Mouse (Mus musculus) hindbrain, embryonic 16.5 days (tissue): ENCODE measurements around the gene Krt7. TPM values are rescaled to one million over a fixed set of nuclear protein-coding genes. Genes with fewer than 3 reads are reported as not detected.

ENCODE experiments used
- ATAC-seq: fragments of 200-750 bp; cut with Nextera tagmentation; 2 replicates; pipeline ENCODE4 v1.8.0; 2017; ENCODE audit warnings: moderate TSS enrichment, moderate library complexity
- H3K27ac ChIP-seq: fragments of 300-500 bp; sonication (generic); 2 replicates; pipeline ENCODE4 v1.5.1; 2014; ENCODE audit warnings: low read depth, mild to moderate bottlenecking, control low read depth, low read length, moderate library complexity
- H3K27me3 ChIP-seq: fragments of 300-500 bp; sonication (generic); replicated peaks from 2 replicates; pipeline ENCODE4 v1.6.1; 2014; ENCODE audit warnings: low read length; ENCODE audit not compliant: control insufficient read depth, insufficient read depth
- H3K36me3 ChIP-seq: fragments of 300-500 bp; sonication (generic); 2 replicates; pipeline ENCODE4 v1.6.1; 2014; ENCODE audit warnings: mild to moderate bottlenecking, low read length, moderate library complexity, mixed read lengths; ENCODE audit not compliant: control insufficient read depth, insufficient read depth
- H3K4me1 ChIP-seq: fragments of 300-500 bp; sonication (generic); 2 replicates; pipeline ENCODE4 v1.6.1; 2014; ENCODE audit warnings: low read depth, low read length; ENCODE audit not compliant: control insufficient read depth, insufficient read depth
- H3K4me2 ChIP-seq: fragments of 300-500 bp; sonication (generic); 2 replicates; pipeline ENCODE4 v1.6.1; 2014; ENCODE audit warnings: mild to moderate bottlenecking, low read length, control low read depth, moderate library complexity
- H3K4me3 ChIP-seq: fragments of 300-500 bp; sonication (generic); 2 replicates; pipeline ENCODE4 v1.5.1; 2014; ENCODE audit warnings: mild to moderate bottlenecking, low read length, control low read depth, moderate library complexity
- H3K9ac ChIP-seq: fragments of 300-500 bp; sonication (generic); 2 replicates; pipeline ENCODE4 v1.6.1; 2014; ENCODE audit warnings: low read depth, mild to moderate bottlenecking, control low read depth, low read length, moderate library complexity
- H3K9me3 ChIP-seq: fragments of 300-500 bp; sonication (generic); 2 replicates; pipeline ENCODE4 v1.6.1; 2014; ENCODE audit warnings: mild to moderate bottlenecking, low read length, moderate library complexity; ENCODE audit not compliant: control insufficient read depth
- WGBS: fragments of 180-500 bp; shearing (Covaris S2); extraction: QIAGEN DNeasy Blood & Tissue Kit; methylation state at CpG from one replicate; pipeline ENCODE4 v1.1.7; 2014; 5-methylcytosine and 5-hydroxymethylcytosine counted together
- polyA plus RNA-seq: library from polyadenylated mRNA; unstranded; fragments of >200 nt; fragmentation: Nextera tagmentation; extraction: Ambion mirVana; gene quantifications from 2 replicates; pipeline ENCODE4 v1.2.1, GENCODE M21; 2015

Krt7 gene
- polyA plus RNA-seq, result 1.1 and 1.3 TPM in 2 replicates

DNA sequence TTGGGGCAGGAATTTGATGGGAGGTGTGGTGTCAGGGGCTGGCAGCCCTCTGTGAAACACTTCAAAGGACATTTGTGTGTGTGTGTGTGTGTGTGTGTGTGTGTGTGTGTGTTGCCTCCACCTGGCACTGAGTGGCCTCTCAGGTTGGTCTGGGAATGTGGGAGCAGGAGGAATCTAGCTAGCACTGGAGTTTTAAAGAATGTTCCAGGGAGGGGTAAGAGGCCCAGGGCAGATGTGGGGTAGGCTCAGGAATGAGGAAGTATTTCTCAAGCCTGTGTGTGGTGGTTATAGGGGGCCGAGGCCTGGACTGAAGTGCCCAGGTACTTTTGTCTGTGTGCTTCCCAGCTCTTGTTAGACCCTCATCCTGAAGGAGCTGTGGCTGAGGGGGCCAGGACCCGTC is at the start of gene Krt7:
Gene Krt7 (plus strand): TSS at position 269 of the 400 bp plus-strand sequence.
- Histone ChIP-seq H3K9me3 (no peaks in the 10 kb centered on the region), H3K27ac (no peak within 1 kb of the TSS), H3K9ac (no peak within 1 kb of the TSS), H3K4me3 (no peak within 1 kb of the TSS), H3K4me2 (no peak within 1 kb of the TSS), H3K4me1 (no peaks in the 10 kb centered on the region), H3K36me3 (no peaks in the 10 kb centered on the region), H3K27me3 (peaks cover 4% of the 10 kb centered on the region; the same call in 1 of the 2 replicates)
- ATAC-seq, result no peak
- WGBS, result 70% methylated on average over 2 of the region's 2 CpGs

DNA sequence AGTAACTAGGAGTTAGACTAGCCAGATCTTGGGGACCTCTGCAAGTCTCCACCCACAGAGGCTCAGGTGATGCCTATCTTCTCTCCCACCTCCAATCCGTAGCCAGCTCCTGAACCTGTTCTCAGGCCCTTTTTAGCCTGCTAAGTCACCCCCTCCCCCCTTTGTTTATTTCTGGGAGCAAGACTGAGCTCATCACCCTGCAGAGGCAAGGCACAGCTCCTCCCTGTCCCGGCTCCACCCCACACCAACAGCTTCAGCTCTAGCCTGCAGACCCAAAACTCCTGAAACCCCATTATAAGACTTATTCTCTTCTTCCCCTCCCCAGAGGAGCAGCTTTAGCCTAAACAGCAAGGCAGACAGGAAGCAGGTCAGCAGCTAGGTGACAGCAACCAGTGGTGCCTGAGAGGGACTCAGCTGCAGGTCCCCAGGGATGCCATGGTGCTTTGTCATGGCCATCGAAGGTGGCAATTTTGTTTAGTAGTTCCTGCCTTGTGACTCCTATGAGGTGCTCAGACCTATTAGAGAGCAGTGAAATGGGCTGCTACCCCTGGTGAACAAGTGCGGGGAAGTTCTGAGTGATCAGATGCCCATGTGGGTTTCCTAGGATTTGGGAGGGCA is 48.3 kb upstream of the Krt7 start:
- no peak overlapping the region for H3K9ac ChIP-seq
- no peak for ATAC-seq

DNA sequence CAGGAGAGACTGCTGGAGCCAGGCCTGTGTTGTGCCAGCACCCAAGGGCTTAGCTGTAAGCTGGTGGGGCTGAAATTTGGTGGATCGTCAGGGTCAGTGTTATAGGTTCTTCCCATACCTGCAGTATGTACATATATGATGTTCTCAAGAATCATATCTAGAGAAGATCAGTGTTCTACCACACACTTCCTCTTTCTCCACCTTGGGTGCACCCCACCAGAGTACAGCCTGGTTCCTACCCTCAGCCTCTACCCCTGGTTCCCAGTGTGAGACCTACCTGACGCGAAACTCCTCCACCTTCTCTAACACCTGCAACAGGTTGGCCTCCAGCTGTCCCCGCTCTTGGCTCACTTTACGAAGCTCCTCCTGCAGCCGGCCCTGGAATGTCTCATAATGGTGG is 46.9 kb upstream of the Krt7 start:
- WGBS, result 87% methylated on average over 6 of the region's 6 CpGs
- H3K27me3 ChIP-seq, result no peaks in the 10 kb centered on the region
- no peaks in the 10 kb centered on the region for H3K36me3 ChIP-seq

More for the DNA sequence above, 48.3 kb upstream of the Krt7 start:
- Histone ChIP-seq H3K36me3 (no peaks in the 10 kb centered on the region), H3K27ac (no peak overlapping the region), H3K4me1 (no peaks in the 10 kb centered on the region), H3K4me2 (no peak overlapping the region), H3K4me3 (no peak overlapping the region), H3K9me3 (no peaks in the 10 kb centered on the region), H3K27me3 (no peaks in the 10 kb centered on the region)
- 74% methylated on average over 4 of the region's 4 CpGs for WGBS

DNA sequence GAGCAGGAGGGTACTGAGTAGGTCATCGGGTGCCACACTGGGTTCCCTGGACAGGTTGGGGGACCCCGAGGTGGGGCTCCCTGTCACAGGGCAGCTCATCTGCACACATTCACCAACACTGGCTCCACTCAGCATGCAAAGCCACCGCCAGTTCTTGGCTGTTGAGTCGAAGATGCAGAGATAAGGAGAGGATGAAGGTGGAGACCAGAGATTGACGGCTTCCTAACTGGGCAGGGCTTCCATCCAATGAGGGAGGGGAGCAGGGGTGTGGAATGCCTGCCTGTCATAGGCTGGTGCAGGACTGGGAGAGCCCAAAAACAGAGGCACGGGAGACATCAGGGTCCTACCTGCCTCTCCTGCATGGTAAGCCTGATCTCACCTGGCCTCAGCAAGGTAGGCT is 46.4 kb upstream of the Krt7 start:
- Histone ChIP-seq H3K9ac (no peak overlapping the region), H3K36me3 (no peaks in the 10 kb centered on the region), H3K27ac (no peak overlapping the region), H3K9me3 (no peaks in the 10 kb centered on the region), H3K27me3 (no peaks in the 10 kb centered on the region), H3K4me1 (no peaks in the 10 kb centered on the region), H3K4me2 (no peak overlapping the region), H3K4me3 (no peak overlapping the region)
- ATAC-seq, result no peak
- 83% methylated on average over 6 of the region's 6 CpGs for WGBS

More for the DNA sequence above, 46.9 kb upstream of the Krt7 start:
- ATAC-seq, result no peak
- Histone ChIP-seq H3K27ac (no peak overlapping the region), H3K9ac (no peak overlapping the region), H3K4me3 (no peak overlapping the region), H3K4me2 (no peak overlapping the region), H3K9me3 (no peaks in the 10 kb centered on the region), H3K4me1 (no peaks in the 10 kb centered on the region)

DNA sequence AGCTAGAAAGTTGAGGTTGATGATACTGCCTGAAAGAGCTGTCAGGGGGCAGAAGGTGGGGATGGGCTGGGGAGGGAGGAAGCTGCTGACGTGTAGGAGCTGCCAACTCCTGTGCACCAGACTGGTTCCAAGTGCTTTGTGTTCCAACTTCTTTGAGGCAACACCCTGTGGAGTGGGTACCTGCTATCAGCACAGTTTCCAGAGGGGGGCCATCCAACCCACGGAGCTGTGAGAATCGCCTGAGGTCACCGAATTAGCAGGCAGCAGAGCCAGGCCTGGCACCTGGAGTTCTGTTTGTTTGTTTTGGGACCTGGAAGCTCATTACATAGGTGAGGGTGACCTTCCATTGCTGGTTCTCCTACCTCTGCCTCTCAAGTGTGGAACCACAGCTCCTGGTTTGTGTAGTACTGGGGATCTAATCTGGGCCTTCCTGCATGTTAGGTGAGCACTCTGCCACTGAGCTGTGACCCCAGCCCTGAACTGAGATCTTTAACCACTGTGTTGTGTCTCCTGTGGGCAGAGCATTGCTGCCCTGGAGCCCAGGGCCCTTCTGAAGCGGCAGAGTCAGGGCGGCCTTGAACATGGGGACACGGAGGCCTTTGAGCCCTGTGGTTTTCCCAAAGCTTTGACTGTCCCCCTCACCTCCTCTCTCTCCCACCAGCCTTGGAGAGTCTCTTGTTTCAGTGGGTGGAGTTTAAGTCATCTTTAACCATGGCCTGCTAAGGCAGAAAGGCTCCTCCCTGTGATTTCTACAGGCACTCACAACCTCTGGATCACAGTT is 45.8 kb upstream of the Krt7 start:
- no peak for ATAC-seq
- Histone ChIP-seq H3K4me3 (no peak overlapping the region), H3K27ac (no peak overlapping the region), H3K4me1 (no peaks in the 10 kb centered on the region), H3K27me3 (no peaks in the 10 kb centered on the region), H3K4me2 (no peak overlapping the region), H3K36me3 (no peaks in the 10 kb centered on the region), H3K9ac (no peak overlapping the region), H3K9me3 (no peaks in the 10 kb centered on the region)
- WGBS, result 76% methylated on average over 7 of the region's 7 CpGs

DNA sequence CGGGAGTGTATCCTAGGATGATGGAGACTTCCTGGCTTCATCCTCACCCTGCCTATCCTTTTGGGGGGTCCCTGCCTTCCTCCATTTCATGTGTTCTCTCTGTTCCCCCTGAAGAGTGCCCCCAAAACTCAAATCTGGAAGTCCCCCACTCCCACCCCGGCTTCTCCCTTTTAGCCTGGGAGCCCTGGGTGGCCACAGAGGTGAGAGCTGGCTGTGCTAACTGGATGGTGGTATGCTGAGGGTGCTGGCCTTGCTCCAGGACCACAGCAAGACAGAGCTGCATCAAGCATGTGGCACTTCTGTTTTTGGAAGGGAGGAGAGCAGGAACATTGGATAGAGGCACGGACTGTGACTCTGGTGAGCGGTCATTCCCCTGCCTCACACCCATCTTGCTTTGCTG is 45.1 kb upstream of the Krt7 start:
- ATAC-seq, result no peak
- 66% methylated on average over 4 of the region's 4 CpGs for WGBS

DNA sequence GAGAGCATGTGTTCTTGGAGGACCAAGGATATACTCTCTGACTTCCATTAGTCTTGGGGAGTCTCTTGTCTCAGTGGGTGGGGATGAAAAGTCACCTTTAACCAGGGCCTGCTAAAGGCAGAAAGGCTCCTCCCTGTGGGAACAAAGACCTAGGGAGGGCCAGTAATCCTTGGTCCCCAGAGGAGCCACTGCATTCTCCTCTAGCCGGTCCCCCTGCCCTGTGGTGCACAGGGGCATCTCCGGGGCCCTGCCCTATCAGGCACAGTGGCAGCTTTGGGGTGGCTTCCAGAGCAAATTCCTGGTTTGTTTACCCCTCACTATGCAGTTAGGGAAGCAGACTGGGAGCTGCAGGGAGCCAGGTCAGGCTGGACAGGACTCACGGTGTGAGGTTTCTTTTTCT is 44.4 kb upstream of the Krt7 start:
- Histone ChIP-seq H3K9me3 (no peaks in the 10 kb centered on the region), H3K27ac (no peak overlapping the region), H3K27me3 (no peaks in the 10 kb centered on the region), H3K36me3 (no peaks in the 10 kb centered on the region), H3K4me1 (no peaks in the 10 kb centered on the region), H3K4me2 (no peak overlapping the region), H3K4me3 (no peak overlapping the region), H3K9ac (no peak overlapping the region)
- 34% methylated on average over 3 of the region's 3 CpGs for WGBS
- no peak for ATAC-seq

More for the DNA sequence above, 45.1 kb upstream of the Krt7 start:
- Histone ChIP-seq H3K4me3 (no peak overlapping the region), H3K9ac (no peak overlapping the region), H3K4me1 (no peaks in the 10 kb centered on the region), H3K4me2 (no peak overlapping the region), H3K27ac (no peak overlapping the region), H3K36me3 (no peaks in the 10 kb centered on the region), H3K27me3 (no peaks in the 10 kb centered on the region), H3K9me3 (no peaks in the 10 kb centered on the region)

DNA sequence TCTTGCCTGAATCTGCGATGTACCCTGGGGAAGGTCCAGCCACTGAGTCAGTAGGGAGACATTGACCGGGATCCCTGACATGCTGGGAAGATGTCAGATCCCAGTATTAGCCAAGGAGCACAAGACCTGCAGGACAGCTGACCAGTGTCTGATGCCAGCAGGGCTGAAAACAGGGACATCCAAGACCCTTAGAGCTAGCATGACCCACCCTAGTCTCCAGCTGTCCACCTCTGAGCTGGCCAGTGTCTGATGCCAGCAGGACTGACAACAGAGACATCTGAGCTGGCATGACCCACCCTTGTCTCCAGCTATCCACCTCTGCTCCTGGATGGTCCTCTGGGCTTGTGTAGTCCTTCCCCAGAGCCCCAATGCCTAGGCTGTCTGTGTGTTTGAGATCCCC is 43.9 kb upstream of the Krt7 start:
- Histone ChIP-seq H3K4me2 (no peak overlapping the region), H3K4me1 (no peaks in the 10 kb centered on the region), H3K9ac (no peak overlapping the region), H3K9me3 (no peaks in the 10 kb centered on the region), H3K27ac (no peak overlapping the region), H3K36me3 (no peaks in the 10 kb centered on the region), H3K27me3 (no peaks in the 10 kb centered on the region), H3K4me3 (no peak overlapping the region)
- ATAC-seq, result no peak
- 61% methylated on average over 2 of the region's 2 CpGs for WGBS

DNA sequence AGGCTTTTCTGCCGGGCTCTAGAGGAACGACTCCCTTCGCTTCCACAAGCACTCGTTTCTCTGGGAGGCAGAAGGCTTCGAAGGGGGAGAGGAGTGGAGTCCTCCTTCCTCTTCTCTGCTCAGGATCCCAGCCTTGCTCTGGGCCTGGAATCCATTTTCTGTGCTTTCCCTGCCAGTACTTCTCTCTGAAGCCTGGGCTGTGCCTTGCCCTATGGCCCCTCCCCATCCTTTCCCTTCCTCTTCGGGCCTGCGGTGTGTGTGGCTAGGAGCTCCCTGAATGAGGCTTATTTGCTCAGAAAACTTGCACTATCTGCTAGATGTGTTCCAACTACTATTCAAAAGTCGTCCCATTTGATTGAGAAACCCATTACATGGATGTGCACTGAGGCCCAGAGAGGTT is 43.3 kb upstream of the Krt7 start:
- ATAC-seq, result no peak
- WGBS, result 77% methylated on average over 8 of the region's 8 CpGs
- Histone ChIP-seq H3K4me2 (no peak overlapping the region), H3K27me3 (no peaks in the 10 kb centered on the region), H3K36me3 (no peaks in the 10 kb centered on the region), H3K27ac (no peak overlapping the region), H3K9me3 (no peaks in the 10 kb centered on the region), H3K4me3 (no peak overlapping the region), H3K9ac (no peak overlapping the region), H3K4me1 (no peaks in the 10 kb centered on the region)
